Mouse (Mus musculus) erythroblast, embryonic 14.5 days (primary cell): ENCODE data around the gene Hk2.

Experiments used
- GATA1 ChIP-seq: IDR thresholded peaks from 2 replicates; pipeline ENCODE4 v1.6.1; 2012; ENCODE audit warnings: low read length, inconsistent platforms, mixed read lengths
- TAL1 ChIP-seq: IDR thresholded peaks from 3 replicates; pipeline ENCODE4 v1.6.1; 2012; ENCODE audit warnings: low read length, inconsistent platforms, mixed read lengths

DNA sequence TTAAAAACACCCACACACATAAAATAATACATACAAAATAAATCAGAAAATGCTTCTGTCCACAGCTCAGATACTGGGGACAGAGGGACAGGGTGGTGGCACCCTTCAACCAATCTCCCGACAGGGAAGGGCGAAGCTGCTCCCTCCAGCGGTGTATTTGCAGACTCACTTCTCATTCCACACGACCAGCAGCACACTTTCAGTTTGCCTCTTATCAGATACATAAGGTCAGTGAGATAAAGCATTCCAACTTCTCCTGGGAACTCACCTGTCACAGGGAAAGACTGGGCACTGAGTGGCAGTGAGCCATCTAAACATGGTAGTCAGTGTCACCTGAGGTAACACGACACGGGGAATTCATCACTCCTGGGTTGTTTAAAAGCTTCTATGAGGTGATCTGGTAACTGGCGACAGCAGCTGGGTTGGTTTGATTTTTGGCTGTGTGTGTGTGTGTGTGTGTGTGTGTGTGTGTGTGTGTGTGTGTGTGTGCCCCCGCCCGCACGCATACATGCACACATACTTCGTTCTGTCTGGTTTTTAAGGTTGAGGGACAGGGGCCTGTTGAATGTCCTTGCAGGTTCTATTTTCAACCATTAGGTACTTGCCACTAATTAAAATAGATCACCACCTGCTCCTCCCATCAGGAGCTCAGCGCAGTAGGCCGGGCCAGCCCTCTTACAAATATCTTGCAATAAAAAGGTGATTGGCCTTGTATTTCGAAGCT lies 20.5 kb downstream of the Hk2 start:
- TF ChIP-seq GATA1 (no peak), TAL1 (no peak)
